18 mouse cellular contexts compared by ENCODE assay signal in the genomic region with DNA sequence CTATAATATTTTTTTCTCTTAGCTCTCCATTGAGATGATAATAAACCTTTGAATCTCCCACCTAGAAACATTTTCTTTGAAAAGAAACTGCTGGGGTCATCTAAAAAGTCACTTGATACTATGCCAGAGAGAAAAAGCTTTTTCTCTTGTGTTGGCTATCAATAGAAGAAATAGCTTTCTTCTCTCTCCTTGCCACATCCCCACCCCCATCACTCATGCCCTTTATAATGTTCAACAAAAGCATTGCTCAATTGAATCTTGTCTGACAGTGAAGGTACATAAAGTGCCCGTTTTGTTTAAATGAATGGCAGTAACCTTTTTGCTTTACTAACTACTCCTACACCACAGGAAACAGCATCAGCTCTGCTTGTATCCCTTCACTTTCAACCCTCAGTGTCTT.
"Had no signal": no experiment of that assay in that cellular context is flagged by ENCODE, and none has a peak within 500 bp of the region (broad histone marks: within the 10 kb centered on the region; RNA-seq: fewer than 3 reads in every experiment).

No protein-coding gene starts in this region.

- H3K9ac ChIP-seq: liver, embryonic 12.5 days; liver, embryonic 14.5 days; lung, embryonic 14.5 days; midbrain, embryonic 12.5 days; neural tube, embryonic 13.5 days; neural tube, embryonic 15.5 days had no signal

- H3K36me3 ChIP-seq: liver, embryonic 12.5 days; midbrain, embryonic 12.5 days; neural tube, embryonic 13.5 days; neural tube, embryonic 15.5 days had no signal

- H3K27ac ChIP-seq: liver, embryonic 12.5 days; liver, embryonic 14.5 days; midbrain, embryonic 12.5 days; neural tube, embryonic 13.5 days; neural tube, embryonic 15.5 days had no signal

- H3K4me3 ChIP-seq: liver, embryonic 12.5 days; midbrain, embryonic 12.5 days; myocyte; neural tube, embryonic 13.5 days; neural tube, embryonic 15.5 days had no signal

- DNase-seq: lung, adult 18-20 months; lung, embryonic 14.5 days; lung, postnatal 10 days; lung, postnatal 4 days; retina, postnatal 1 day; right cerebral cortex, adult 18-20 months; right cerebral cortex, postnatal 25 days; right cerebral cortex, postnatal 4 days; spleen, adult 18-20 months; thymus, adult 18-20 months; thymus, postnatal 25 days; thymus, postnatal 4 days had no signal

- H3K27me3 ChIP-seq: liver, embryonic 12.5 days; midbrain, embryonic 12.5 days; neural tube, embryonic 13.5 days; neural tube, embryonic 15.5 days had no signal

- H3K9me3 ChIP-seq: liver, embryonic 12.5 days; midbrain, embryonic 12.5 days; neural tube, embryonic 13.5 days; neural tube, embryonic 15.5 days had no signal

- ATAC-seq: liver, embryonic 12.5 days had no signal

- H3K4me1 ChIP-seq: liver, embryonic 12.5 days; midbrain, embryonic 12.5 days; neural tube, embryonic 13.5 days; neural tube, embryonic 15.5 days had no signal

- H3K4me2 ChIP-seq: liver, embryonic 12.5 days; lung, embryonic 14.5 days; midbrain, embryonic 12.5 days; neural tube, embryonic 13.5 days; neural tube, embryonic 15.5 days had no signal
